Mouse (Mus musculus): ENCODE results near the gene Shank2. TPM values are rescaled to one million over a fixed set of nuclear protein-coding genes. Genes with fewer than 3 reads are reported as not detected.
A peak's percentile ranks its signal among the peaks of the same experiment; 100 is the strongest.

Gene Shank2
- total RNA-seq, 2 experiments from 2014 or later: 133 to 138 TPM

- no peak for TF ChIP-seq CTCF (conservative IDR thresholded peaks at IDR 0.05)
- Histone ChIP-seq H3K4me3 (peak overlapping the region; percentile 6; the same call in 1 of the 2 replicates), H3K27ac (peak overlapping the region; percentile 77)
- peak in 1 of 2 experiments; percentile 37 for DNase-seq (ENCODE audit: low spot score in 2 of 2)
These were observed 292.8 kb downstream of the Shank2 start for GRCm38 (mm10) chr7:144294239-144295200.

- Histone ChIP-seq H3K4me3 (no peak overlapping the region), H3K27ac (no peak overlapping the region)
- no peak for DNase-seq (ENCODE audit: low spot score in 2 of 2)
- no peak for TF ChIP-seq CTCF (conservative IDR thresholded peaks at IDR 0.05)
These were observed 297.6 kb downstream of the Shank2 start for GRCm38 (mm10) chr7:144299351-144299750.

DNA sequence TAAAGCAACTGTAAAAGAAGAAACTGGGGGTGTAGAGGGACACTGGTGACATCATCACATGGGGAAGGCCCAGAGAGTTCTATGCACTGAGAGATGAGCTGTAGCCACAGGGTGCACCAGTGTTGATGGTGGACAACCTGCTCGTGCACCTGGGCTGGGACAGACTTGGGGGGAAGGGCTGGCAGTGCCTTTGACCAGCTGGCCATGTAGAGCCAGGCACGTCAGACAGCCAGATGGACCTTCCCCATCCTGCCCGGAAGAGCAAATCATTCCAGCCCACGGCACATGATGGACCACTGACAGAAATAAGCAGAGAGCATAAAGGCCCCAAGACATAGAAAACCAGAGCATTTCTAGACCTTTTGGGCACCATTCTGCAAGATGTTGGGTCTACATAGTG is 299.9 kb downstream of the Shank2 start:
- peak overlapping the region; percentile 7; the same call in 1 of the 2 replicates for H3K27ac ChIP-seq
- no peak for TF ChIP-seq CTCF (conservative IDR thresholded peaks at IDR 0.05)
- DNase-seq (ENCODE audit: low spot score in 2 of 2): no peak
- no peak overlapping the region for H3K4me3 ChIP-seq

- TF ChIP-seq CTCF (conservative IDR thresholded peaks at IDR 0.05): no peak
- H3K4me3 ChIP-seq: no peak overlapping the region
- H3K27ac ChIP-seq: peak overlapping the region; percentile 7; the same call in 1 of the 2 replicates
- no peak for DNase-seq (ENCODE audit: low spot score in 2 of 2)
These were observed 300.8 kb downstream of the Shank2 start for GRCm38 (mm10) chr7:144302498-144302897.

GRCm38 (mm10) chr7:144307853-144308409 is 306.2 kb downstream of the Shank2 start:
- peak overlapping the region; percentile 51; the same call in 1 of the 2 replicates for H3K27ac ChIP-seq
- TF ChIP-seq CTCF (conservative IDR thresholded peaks at IDR 0.05): no peak
- no peak overlapping the region for H3K4me3 ChIP-seq
- DNase-seq (ENCODE audit: low spot score in 2 of 2): no peak

DNA sequence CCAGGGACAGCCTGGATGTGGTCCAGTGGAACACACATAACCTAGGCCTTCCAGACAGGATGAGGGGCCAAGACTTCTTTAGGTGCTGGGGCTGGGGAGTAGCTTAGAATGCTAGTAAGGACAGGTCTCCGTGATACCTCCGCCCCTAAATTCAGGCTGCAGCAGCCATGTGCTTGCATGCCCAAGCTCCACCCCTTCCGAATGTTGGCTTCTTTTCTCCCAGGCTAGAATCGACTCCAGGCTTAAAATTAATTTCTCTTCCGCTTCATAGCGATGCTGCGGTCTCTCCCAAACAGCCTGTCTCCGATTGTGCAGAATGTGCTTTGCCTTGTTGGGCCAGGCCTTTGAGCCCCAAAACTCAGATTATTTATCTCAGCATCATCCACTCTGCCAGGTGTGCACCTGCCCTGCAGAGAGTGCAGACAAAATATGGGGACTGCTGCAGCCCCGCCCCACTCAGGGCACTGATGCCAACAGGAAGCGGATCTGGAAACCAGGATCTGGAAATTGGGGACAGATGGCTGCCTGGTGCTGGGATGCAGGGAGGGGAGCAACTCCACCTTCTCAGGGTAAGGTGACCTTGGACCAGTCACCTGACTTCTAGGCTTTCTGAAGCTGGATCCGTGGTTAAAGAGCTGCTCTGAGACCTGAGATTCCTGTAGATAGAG is 312.8 kb downstream of the Shank2 start:
- no peak for TF ChIP-seq CTCF (conservative IDR thresholded peaks at IDR 0.05)
- H3K4me3 ChIP-seq: no peak overlapping the region
- peak in 1 of 2 experiments; percentile 39 for DNase-seq (ENCODE audit: low spot score in 2 of 2)
- H3K27ac ChIP-seq: peak overlapping the region; percentile 93

GRCm38 (mm10) chr7:144316224-144316623 is 314.5 kb downstream of the Shank2 start:
- H3K4me3 ChIP-seq: peak overlapping the region; percentile 13; the same call in 1 of the 2 replicates
- peak overlapping the region; percentile 93 for H3K27ac ChIP-seq
- no peak for TF ChIP-seq CTCF (conservative IDR thresholded peaks at IDR 0.05)
- no peak for DNase-seq (ENCODE audit: low spot score in 2 of 2)

DNA sequence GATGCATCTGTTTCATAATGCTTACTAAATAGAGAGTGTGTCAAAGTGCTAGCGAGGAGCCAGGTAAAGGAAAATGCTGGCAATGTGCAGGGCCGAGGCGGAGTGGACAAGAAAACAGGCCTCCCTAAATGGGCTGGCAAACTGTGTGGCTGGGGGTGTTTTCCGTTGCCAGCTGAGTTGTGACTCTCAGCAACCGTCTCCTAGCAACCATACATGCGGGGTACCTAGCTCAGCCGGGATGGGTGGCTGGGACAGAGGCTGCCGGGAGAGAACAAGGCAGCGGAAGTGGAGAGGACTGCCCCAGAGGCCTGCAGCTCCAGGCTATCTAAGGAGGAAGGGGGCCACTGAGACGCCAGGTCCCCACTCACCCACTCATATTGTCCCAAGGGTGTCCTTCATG is 315.1 kb downstream of the Shank2 start:
- peak overlapping the region; percentile 27; the same call in 1 of the 2 replicates for H3K4me3 ChIP-seq
- peak overlapping the region; percentile 93 for H3K27ac ChIP-seq
- TF ChIP-seq CTCF (conservative IDR thresholded peaks at IDR 0.05): no peak
- DNase-seq (ENCODE audit: low spot score in 2 of 2): peak; percentile 67 to 88

- Histone ChIP-seq H3K27ac (peak overlapping the region; percentile 92), H3K4me3 (no peak overlapping the region)
- no peak for DNase-seq (ENCODE audit: low spot score in 2 of 2)
- no peak for TF ChIP-seq CTCF (conservative IDR thresholded peaks at IDR 0.05)
These were observed 322.3 kb downstream of the Shank2 start for GRCm38 (mm10) chr7:144324077-144324476.

DNA sequence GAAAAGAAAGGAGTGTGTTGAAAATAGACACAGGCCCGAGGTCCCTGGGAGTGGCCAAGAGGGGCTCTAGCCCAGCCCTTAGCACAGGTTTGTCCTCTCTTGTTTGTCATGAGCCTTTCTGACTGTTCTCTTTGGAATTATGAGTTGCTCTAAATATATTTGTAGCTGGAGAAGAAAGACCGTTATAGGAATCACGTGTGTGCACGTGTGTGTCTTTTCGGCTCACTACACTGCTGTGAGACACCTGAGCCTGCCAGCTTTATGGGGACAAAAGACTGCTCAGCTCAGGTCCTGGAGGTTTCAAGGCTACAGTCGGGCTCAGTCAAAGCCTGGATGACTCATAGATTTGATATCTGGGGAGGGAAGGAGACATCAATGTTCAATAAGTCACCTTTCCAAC is 323.1 kb downstream of the Shank2 start:
- Histone ChIP-seq H3K4me3 (no peak overlapping the region), H3K27ac (peak overlapping the region; percentile 92)
- no peak for TF ChIP-seq CTCF (conservative IDR thresholded peaks at IDR 0.05)
- no peak for DNase-seq (ENCODE audit: low spot score in 2 of 2)

GRCm38 (mm10) chr7:144325603-144326002 is 323.9 kb downstream of the Shank2 start:
- Histone ChIP-seq H3K4me3 (no peak overlapping the region), H3K27ac (peak overlapping the region; percentile 92)
- peak; percentile 63 to 64 for DNase-seq (ENCODE audit: low spot score in 2 of 2)
- TF ChIP-seq CTCF (conservative IDR thresholded peaks at IDR 0.05): no peak

- no peak for DNase-seq (ENCODE audit: low spot score in 2 of 2)
- Histone ChIP-seq H3K4me3 (no peak overlapping the region), H3K27ac (peak overlapping the region; percentile 72)
- no peak for TF ChIP-seq CTCF (conservative IDR thresholded peaks at IDR 0.05)
These were observed 327.7 kb downstream of the Shank2 start for GRCm38 (mm10) chr7:144329403-144329890.

GRCm38 (mm10) chr7:144336626-144337025 is 334.9 kb downstream of the Shank2 start:
- H3K27ac ChIP-seq: peak overlapping the region; percentile 11; the same call in 1 of the 2 replicates
- no peak for DNase-seq (ENCODE audit: low spot score in 2 of 2)
- no peak for TF ChIP-seq CTCF (conservative IDR thresholded peaks at IDR 0.05)

More at GRCm38 (mm10) chr7:144336626-144337025, 334.9 kb downstream of the Shank2 start:
- no peak overlapping the region for H3K4me3 ChIP-seq
